Mouse (Mus musculus): ENCODE data around the gene Arhgap10. TPM values are rescaled to one million over a fixed set of nuclear protein-coding genes. Genes with fewer than 3 reads are reported as not detected.
A peak's percentile ranks its signal among the peaks of the same experiment; 100 is the strongest.

The Arhgap10 gene
- polyA plus RNA-seq, 1 experiment from 2014 or later, result 5.1 TPM

GRCm38 (mm10) chr8:77350121-77350777, 167.5 kb downstream of the Arhgap10 start:
- H3K27me3 ChIP-seq, result no peaks in the 10 kb centered on the region
- ATAC-seq (ENCODE audit: low FRiP score, low read depth), result no peak

GRCm38 (mm10) chr8:77343916-77344315, 173.8 kb downstream of the Arhgap10 start:
- Histone ChIP-seq H3K36me3 (no peaks in the 10 kb centered on the region), H3K4me1 (replicated peaks) (0 out of 2 replicates have a peak, but pooled peaks cover 3% of the 10 kb centered on the region), H3K27ac (replicated peaks) (no peak overlapping the region), H3K4me3 (no peak overlapping the region), H3K9me3 (no peaks in the 10 kb centered on the region), H3K27me3 (no peaks in the 10 kb centered on the region), H3K9ac (no peak overlapping the region), H3K4me2 (no peak overlapping the region)
- WGBS, result 90% methylated on average over 6 of the region's 6 CpGs
- no peak for ATAC-seq (ENCODE audit: low FRiP score, low read depth)

More at GRCm38 (mm10) chr8:77350121-77350777, 167.5 kb downstream of the Arhgap10 start:
- Histone ChIP-seq H3K27ac (replicated peaks) (no peak overlapping the region), H3K9me3 (no peaks in the 10 kb centered on the region), H3K9ac (no peak overlapping the region), H3K4me1 (replicated peaks) (no peaks in the 10 kb centered on the region; the same call in 1 of the 2 replicates), H3K36me3 (no peaks in the 10 kb centered on the region), H3K4me2 (no peak overlapping the region), H3K4me3 (no peak overlapping the region)
- WGBS, result 81% methylated on average over 4 of the region's 4 CpGs

- no peak overlapping the region for H3K27ac ChIP-seq (replicated peaks)
- H3K9me3 ChIP-seq, result no peaks in the 10 kb centered on the region
- H3K36me3 ChIP-seq, result no peaks in the 10 kb centered on the region
- 96% methylated on average over 3 of the region's 3 CpGs for WGBS
- no peak for ATAC-seq (ENCODE audit: low FRiP score, low read depth)
- no peak overlapping the region for H3K9ac ChIP-seq
- no peaks in the 10 kb centered on the region for H3K27me3 ChIP-seq
- 0 out of 2 replicates have a peak, but pooled peaks cover 3% of the 10 kb centered on the region for H3K4me1 ChIP-seq (replicated peaks)
- H3K4me2 ChIP-seq, result no peak overlapping the region
- no peak overlapping the region for H3K4me3 ChIP-seq
Measured at GRCm38 (mm10) chr8:77343335-77343734, 174.4 kb downstream of the Arhgap10 start.

- Histone ChIP-seq H3K4me2 (no peak overlapping the region), H3K36me3 (no peaks in the 10 kb centered on the region), H3K27me3 (no peaks in the 10 kb centered on the region), H3K9ac (no peak overlapping the region), H3K4me1 (replicated peaks) (0 out of 2 replicates have a peak, but pooled peaks cover 3% of the 10 kb centered on the region), H3K4me3 (no peak overlapping the region), H3K9me3 (no peaks in the 10 kb centered on the region), H3K27ac (replicated peaks) (no peak overlapping the region)
- 66% methylated on average over 4 of the region's 4 CpGs for WGBS
- no peak for ATAC-seq (ENCODE audit: low FRiP score, low read depth)
Measured at GRCm38 (mm10) chr8:77342144-77342543, 175.6 kb downstream of the Arhgap10 start.

GRCm38 (mm10) chr8:77341329-77341728, 176.4 kb downstream of the Arhgap10 start:
- Histone ChIP-seq H3K36me3 (no peaks in the 10 kb centered on the region), H3K27ac (replicated peaks) (no peak overlapping the region), H3K4me2 (no peak overlapping the region), H3K9ac (no peak overlapping the region), H3K4me1 (replicated peaks) (0 out of 2 replicates have a peak, but pooled peaks cover 3% of the 10 kb centered on the region), H3K27me3 (no peaks in the 10 kb centered on the region), H3K9me3 (no peaks in the 10 kb centered on the region), H3K4me3 (no peak overlapping the region)
- WGBS, result 34% methylated on average over 9 of the region's 9 CpGs
- no peak for ATAC-seq (ENCODE audit: low FRiP score, low read depth)

- peak; percentile 46; the same call in 1 of the 2 replicates for ATAC-seq (ENCODE audit: low FRiP score, low read depth)
- Histone ChIP-seq H3K4me1 (replicated peaks) (0 out of 2 replicates have a peak, but pooled peaks cover 3% of the 10 kb centered on the region), H3K9ac (no peak overlapping the region), H3K27ac (replicated peaks) (no peak overlapping the region), H3K27me3 (no peaks in the 10 kb centered on the region), H3K9me3 (no peaks in the 10 kb centered on the region), H3K36me3 (no peaks in the 10 kb centered on the region), H3K4me3 (no peak overlapping the region), H3K4me2 (no peak overlapping the region)
- 27% methylated on average over 6 of the region's 6 CpGs for WGBS
Measured at GRCm38 (mm10) chr8:77340046-77340747, 177.6 kb downstream of the Arhgap10 start.

- Histone ChIP-seq H3K27me3 (no peaks in the 10 kb centered on the region), H3K4me2 (no peak overlapping the region), H3K9ac (no peak overlapping the region), H3K27ac (replicated peaks) (no peak overlapping the region), H3K4me3 (no peak overlapping the region), H3K9me3 (no peaks in the 10 kb centered on the region), H3K4me1 (replicated peaks) (0 out of 2 replicates have a peak, but pooled peaks cover 3% of the 10 kb centered on the region), H3K36me3 (no peaks in the 10 kb centered on the region)
- ATAC-seq (ENCODE audit: low FRiP score, low read depth), result no peak
- 65% methylated on average over 12 of the region's 12 CpGs for WGBS
Measured at GRCm38 (mm10) chr8:77337272-77337671, 180.5 kb downstream of the Arhgap10 start.

- no peak for ATAC-seq (ENCODE audit: low FRiP score, low read depth)
- no peaks in the 10 kb centered on the region for H3K27me3 ChIP-seq
- H3K36me3 ChIP-seq, result no peaks in the 10 kb centered on the region
- H3K4me1 ChIP-seq (replicated peaks), result no peaks in the 10 kb centered on the region
- no peak overlapping the region for H3K4me2 ChIP-seq
- no peaks in the 10 kb centered on the region for H3K9me3 ChIP-seq
- H3K9ac ChIP-seq, result no peak overlapping the region
- H3K4me3 ChIP-seq, result no peak overlapping the region
- no peak overlapping the region for H3K27ac ChIP-seq (replicated peaks)
- 90% methylated on average over 12 of the region's 12 CpGs for whole genome bisulfite sequencing
Measured at GRCm38 (mm10) chr8:77331180-77331579, 186.6 kb downstream of the Arhgap10 start.

- no peak for ATAC-seq (ENCODE audit: low FRiP score, low read depth)
- Histone ChIP-seq H3K27ac (replicated peaks) (no peak overlapping the region), H3K36me3 (no peaks in the 10 kb centered on the region), H3K9ac (no peak overlapping the region), H3K9me3 (no peaks in the 10 kb centered on the region), H3K27me3 (no peaks in the 10 kb centered on the region), H3K4me3 (no peak overlapping the region), H3K4me2 (no peak overlapping the region), H3K4me1 (replicated peaks) (no peaks in the 10 kb centered on the region)
- 59% methylated on average over 9 of the region's 9 CpGs for WGBS
Measured at GRCm38 (mm10) chr8:77330304-77330703, 187.4 kb downstream of the Arhgap10 start.

- Histone ChIP-seq H3K4me1 (replicated peaks) (no peaks in the 10 kb centered on the region), H3K9me3 (no peaks in the 10 kb centered on the region), H3K4me2 (no peak overlapping the region), H3K27me3 (no peaks in the 10 kb centered on the region), H3K27ac (replicated peaks) (no peak overlapping the region), H3K4me3 (no peak overlapping the region), H3K36me3 (no peaks in the 10 kb centered on the region), H3K9ac (no peak overlapping the region)
- ATAC-seq (ENCODE audit: low FRiP score, low read depth), result no peak
- WGBS, result 65% methylated on average over 4 of the region's 4 CpGs
Measured at GRCm38 (mm10) chr8:77329783-77330182, 188.0 kb downstream of the Arhgap10 start.

GRCm38 (mm10) chr8:77328473-77328872, 189.3 kb downstream of the Arhgap10 start:
- H3K4me3 ChIP-seq, result no peak overlapping the region
- no peak overlapping the region for H3K27ac ChIP-seq (replicated peaks)
- H3K4me1 ChIP-seq (replicated peaks), result no peaks in the 10 kb centered on the region
- 93% methylated on average over 8 of the region's 8 CpGs for WGBS
- H3K4me2 ChIP-seq, result no peak overlapping the region
- no peak for ATAC-seq (ENCODE audit: low FRiP score, low read depth)
- H3K9ac ChIP-seq, result no peak overlapping the region
- no peaks in the 10 kb centered on the region for H3K27me3 ChIP-seq
- no peaks in the 10 kb centered on the region for H3K36me3 ChIP-seq
- H3K9me3 ChIP-seq, result no peaks in the 10 kb centered on the region

- 92% methylated on average over 4 of the region's 4 CpGs for WGBS
- Histone ChIP-seq H3K27ac (replicated peaks) (no peak overlapping the region), H3K4me1 (replicated peaks) (no peaks in the 10 kb centered on the region), H3K36me3 (no peaks in the 10 kb centered on the region), H3K9ac (no peak overlapping the region), H3K9me3 (no peaks in the 10 kb centered on the region), H3K27me3 (no peaks in the 10 kb centered on the region), H3K4me3 (no peak overlapping the region), H3K4me2 (no peak overlapping the region)
- no peak for ATAC-seq (ENCODE audit: low FRiP score, low read depth)
Measured at GRCm38 (mm10) chr8:77327326-77327725, 190.4 kb downstream of the Arhgap10 start.
